Mouse (Mus musculus) NIH3T3 (cell line): ENCODE measurements around the gene Prkcz.
A peak's percentile ranks its signal among the peaks of the same experiment; 100 is the strongest.

Experiments
- DNase-seq: peaks from one replicate; pipeline ENCODE4 v3.0.0-alpha.2; 2012; ENCODE audit warnings: low read depth

Gene Prkcz

DNA sequence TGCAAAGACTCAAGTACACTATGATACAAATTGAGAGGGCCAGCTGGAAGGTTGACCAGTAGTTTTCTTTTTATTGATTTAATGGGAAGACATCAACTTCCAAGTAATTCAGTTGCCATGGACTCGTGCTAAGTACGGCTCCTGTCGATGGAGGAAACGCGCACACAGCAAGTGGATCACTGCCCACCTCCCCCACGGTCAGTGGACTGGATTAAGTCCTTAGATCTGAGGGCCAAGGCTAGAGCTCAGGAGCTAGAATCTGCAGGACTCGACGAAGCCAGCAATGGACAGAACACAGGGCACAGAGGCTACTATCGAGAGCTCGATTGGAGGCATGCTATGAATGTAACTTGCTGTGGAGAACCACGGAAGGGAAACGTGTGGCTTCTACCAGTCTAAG lies 52.5 kb downstream of the Prkcz start:
- no peak for DNase-seq

DNA sequence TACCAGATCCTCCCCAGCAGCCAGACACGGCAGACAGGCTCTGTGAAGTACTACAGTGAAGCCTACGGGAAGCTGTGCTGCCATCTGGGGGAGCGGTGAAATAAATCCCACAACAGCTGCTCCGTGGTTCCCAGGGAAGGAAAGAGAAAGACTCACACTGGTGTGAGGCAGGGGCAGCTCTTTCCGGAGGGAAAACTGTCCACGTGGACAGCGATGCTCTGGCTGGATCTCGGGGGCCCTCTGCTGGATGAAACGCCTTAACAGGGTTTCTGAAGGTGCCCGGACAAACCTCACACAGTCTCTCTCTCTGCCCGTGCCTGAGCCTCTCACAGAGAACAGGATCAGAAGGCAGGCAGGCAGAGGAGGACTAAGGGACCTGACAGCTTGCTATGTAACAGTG lies 53.1 kb downstream of the Prkcz start:
- DNase-seq = peak; percentile 94

- no peak for DNase-seq
These were observed 53.6 kb downstream of the Prkcz start for GRCm38 (mm10) chr4:155307591-155307990.

DNA sequence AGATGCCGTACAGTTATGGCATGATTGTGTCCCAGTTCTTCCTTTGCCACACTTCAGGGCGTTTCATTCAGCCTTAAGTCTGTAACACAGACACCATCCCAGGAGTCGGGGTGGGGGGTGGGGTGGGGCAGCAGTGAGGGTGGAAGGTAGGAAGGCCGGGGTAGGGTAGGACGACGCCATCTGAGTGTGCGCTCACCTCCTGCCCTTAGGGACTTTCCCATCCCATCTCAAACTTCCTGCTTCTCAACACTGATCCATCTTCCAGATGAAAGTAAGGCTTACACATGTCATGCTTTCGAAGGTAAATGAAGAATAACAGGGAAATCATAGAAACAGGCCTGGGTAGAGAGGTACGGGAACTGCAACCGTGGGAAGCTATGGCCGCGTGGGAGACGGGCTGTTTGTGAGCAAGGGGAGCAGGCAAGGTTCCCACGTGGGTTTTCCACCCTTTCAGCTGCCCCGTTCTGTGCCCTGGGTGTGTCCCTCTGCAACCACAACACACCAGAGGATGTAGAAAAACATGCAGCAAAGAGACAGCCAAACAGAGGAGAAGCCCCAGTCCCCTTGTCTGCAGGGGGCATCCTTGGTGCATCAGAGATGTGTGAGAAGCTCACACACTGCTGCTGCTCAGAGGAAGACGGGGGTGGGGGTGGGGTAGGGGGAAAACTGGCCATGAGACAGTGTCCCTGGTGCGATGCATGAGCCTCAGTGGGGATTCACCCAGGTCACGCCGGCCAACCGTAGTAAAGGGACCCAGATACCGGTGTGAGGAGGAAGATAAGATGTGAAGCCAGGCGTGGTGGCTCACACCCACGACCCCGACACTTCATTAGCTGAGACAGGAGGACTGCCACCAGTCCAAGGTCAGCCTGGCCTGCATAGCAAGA lies 54.6 kb downstream of the Prkcz start:
- no peak for DNase-seq

GRCm38 (mm10) chr4:155305531-155306031 lies 55.6 kb downstream of the Prkcz start:
- DNase-seq = no peak

GRCm38 (mm10) chr4:155304508-155305096 lies 56.6 kb downstream of the Prkcz start:
- peak; percentile 9 for DNase-seq

- no peak for DNase-seq
These were observed 59.2 kb downstream of the Prkcz start for GRCm38 (mm10) chr4:155301965-155302364.

GRCm38 (mm10) chr4:155301098-155301447 lies 60.1 kb downstream of the Prkcz start:
- no peak for DNase-seq

GRCm38 (mm10) chr4:155300421-155301097 lies 60.6 kb downstream of the Prkcz start:
- DNase-seq = no peak

DNA sequence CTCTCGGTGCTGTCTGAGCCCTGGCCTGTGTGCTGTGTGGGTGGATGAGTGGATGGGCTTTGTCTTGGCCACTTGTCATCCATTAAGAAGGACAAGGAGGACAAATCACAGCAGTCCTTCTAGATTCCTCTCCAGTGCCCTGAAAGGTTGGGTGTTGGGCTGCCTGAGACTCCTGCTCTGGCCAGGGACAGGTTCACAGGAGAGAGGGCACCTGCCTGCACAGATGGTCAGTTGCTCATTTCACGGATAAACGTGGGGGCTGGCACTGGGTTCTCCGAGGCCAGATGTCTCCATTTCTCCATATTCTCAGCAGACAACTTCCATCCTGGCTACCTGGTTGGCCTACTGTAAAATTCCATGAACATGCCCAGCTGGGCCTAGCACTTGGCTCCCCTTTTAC lies 62.3 kb downstream of the Prkcz start:
- DNase-seq = no peak

- peak; percentile 52 for DNase-seq
These were observed 64.1 kb downstream of the Prkcz start for GRCm38 (mm10) chr4:155297057-155297456.

- DNase-seq = no peak
These were observed 65.2 kb downstream of the Prkcz start for GRCm38 (mm10) chr4:155295996-155296395.

GRCm38 (mm10) chr4:155295026-155295590 lies 66.1 kb downstream of the Prkcz start:
- no peak for DNase-seq

DNA sequence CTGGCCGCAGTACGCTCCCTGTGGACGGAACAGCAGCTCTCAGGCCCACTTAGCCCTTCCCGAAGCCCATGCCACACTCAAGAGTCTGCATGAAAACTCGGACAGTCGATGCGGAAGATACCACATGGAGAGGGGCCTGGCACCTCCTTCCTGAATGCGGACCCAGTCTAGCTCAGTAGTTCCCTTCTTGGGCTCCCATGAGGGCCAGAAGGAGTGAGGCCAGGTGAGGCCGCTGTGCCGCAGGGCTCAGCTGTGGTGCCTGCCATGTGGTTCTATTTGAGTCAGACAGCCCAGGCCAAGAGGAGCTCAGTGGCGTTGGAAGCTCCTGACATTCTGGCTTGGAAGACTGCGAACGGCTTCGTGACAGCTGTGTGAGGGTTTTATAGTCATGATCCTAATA lies 66.8 kb downstream of the Prkcz start:
- no peak for DNase-seq

- DNase-seq = no peak
These were observed 68.3 kb downstream of the Prkcz start for GRCm38 (mm10) chr4:155292863-155293262.

- no peak for DNase-seq
These were observed 71.1 kb downstream of the Prkcz start for GRCm38 (mm10) chr4:155290045-155290444.

- DNase-seq = no peak
These were observed 72.6 kb downstream of the Prkcz start for GRCm38 (mm10) chr4:155288586-155288985.

DNA sequence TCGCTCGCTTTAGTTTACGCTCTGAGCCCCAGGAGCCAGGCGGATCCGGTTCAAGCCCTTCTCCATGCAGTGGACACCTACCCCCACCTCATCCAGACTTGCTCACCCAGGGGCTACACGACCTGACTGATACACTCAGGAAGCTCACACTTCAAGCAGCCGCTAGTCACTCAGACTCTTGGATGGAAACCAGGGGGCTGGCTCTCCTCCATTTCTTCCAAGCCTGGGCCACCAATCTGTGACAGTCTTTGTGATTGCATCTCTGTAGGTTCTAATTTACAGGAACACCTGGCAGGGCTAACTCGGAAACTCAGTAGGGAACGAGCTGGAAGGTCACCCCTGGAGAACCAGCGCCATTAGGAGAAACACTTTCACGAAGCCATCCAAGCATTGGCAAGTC lies 73.4 kb downstream of the Prkcz start:
- no peak for DNase-seq

GRCm38 (mm10) chr4:155286090-155286489 lies 75.1 kb downstream of the Prkcz start:
- no peak for DNase-seq

DNA sequence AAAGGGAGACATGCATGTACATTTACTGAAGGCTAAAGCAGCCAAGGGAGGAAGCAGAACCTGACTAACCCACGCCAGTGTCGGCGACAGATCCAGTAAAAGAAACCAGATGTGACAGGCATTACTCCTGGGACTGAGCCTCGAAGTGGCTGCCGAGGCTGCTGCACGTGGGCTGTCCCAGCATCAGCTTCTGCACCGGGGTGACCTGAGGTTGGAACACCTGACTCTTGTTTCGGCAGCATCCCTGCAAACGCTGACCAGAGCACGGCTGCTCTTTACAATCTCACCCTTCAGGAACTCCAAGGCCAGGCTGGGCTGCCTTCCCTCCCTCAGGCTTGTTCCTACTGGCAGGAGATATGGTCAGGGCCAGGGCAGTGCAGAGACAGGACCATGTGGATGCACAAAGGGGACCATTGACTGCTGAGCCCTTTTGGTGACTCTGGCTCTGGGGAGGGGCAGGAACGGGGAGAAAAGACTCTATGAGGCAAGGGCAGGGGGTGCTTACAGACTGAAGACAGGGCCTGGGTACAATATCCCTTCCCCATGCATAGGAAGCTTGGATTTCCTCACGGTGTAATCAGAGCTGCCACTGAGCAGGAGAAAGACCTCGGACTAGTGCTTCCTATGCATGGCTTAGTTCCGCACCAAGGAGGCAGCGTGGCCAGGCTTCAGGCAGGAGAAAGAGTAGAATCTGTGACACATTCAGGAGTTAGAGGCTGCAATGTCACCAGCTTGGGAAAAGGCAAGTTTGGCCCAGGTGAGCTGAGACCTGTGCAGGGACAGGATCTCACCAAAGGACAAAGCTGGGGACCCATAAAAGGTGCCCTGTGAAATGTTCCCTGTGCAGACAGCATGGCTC lies 76.4 kb downstream of the Prkcz start:
- no peak for DNase-seq

- no peak for DNase-seq
These were observed 77.6 kb downstream of the Prkcz start for GRCm38 (mm10) chr4:155283585-155283984.
